10 mouse cellular contexts compared by ENCODE assay signal in genomic region chr5:122103075-122103474, GRCm38 (mm10). TPM values are rescaled to one million over a fixed set of nuclear protein-coding genes. Genes with fewer than 3 reads are reported as not detected.
A peak's percentile ranks its signal among the peaks of the same experiment; 100 is the strongest.
DNase-seq lines count a peak whose midpoint lies in the region; ATAC-seq and TF ChIP-seq lines count a peak whose summit lies in the region.
"Had no signal": no experiment of that assay in that cellular context is flagged by ENCODE, and none has a peak within 500 bp of the region (broad histone marks: within the 10 kb centered on the region; RNA-seq: fewer than 3 reads in every experiment).

No protein-coding gene starts in this region.

- peak overlapping the region; percentile 51 for H3K4me3 ChIP-seq in gastrocnemius, adult 2 months
- no peak overlapping the region for H3K4me3 ChIP-seq in midbrain, embryonic 13.5 days (replicated peaks)
- no peak overlapping the region for H3K4me3 ChIP-seq in midbrain, embryonic 11.5 days (ENCODE audit: low read depth, low read length)
- H3K4me3 ChIP-seq in heart, embryonic 16.5 days (ENCODE audit: low read length), result peak overlapping the region; percentile 73
- no peak overlapping the region for H3K4me3 ChIP-seq in small intestine, adult 2 months (ENCODE audit: low read depth, low read length)

- intact Hi-C loops in gastrocnemius, adult 2 months (cut with DNase I), result no loop called here
- intact Hi-C loops in gastrocnemius, postnatal 36 days (cut with DNase I), result no loop called here

- TF ChIP-seq CTCF in gastrocnemius, adult 2 months (IDR thresholded peaks at IDR 0.05), result no peak
- 0 out of 2 replicates have a peak, but pooled peaks have one; percentile 8 for TF ChIP-seq CTCF in small intestine, adult 2 months (IDR thresholded peaks at IDR 0.05; ENCODE audit: extremely low read depth, insufficient read length, insufficient replicate concordance, low read depth, low read length)

- H3K4me1 ChIP-seq in midbrain, embryonic 13.5 days (replicated peaks), result peaks cover 8% of the 10 kb centered on the region; the same call in 1 of the 2 replicates
- no peaks in the 10 kb centered on the region for H3K4me1 ChIP-seq in midbrain, embryonic 11.5 days (ENCODE audit: control insufficient read depth, insufficient read depth, low read length)
- 0 out of 2 replicates have a peak, but pooled peaks cover 2% of the 10 kb centered on the region for H3K4me1 ChIP-seq in heart, embryonic 16.5 days (ENCODE audit: control insufficient read depth, insufficient read depth, low read length)
- no peaks in the 10 kb centered on the region for H3K4me1 ChIP-seq in small intestine, adult 2 months (ENCODE audit: control insufficient read depth, insufficient read depth, insufficient read length, low read length)

- no peak for TF ChIP-seq POLR2A in small intestine, adult 2 months (IDR thresholded peaks at IDR 0.05; ENCODE audit: low read depth, low read length)

- no peaks in the 10 kb centered on the region for H3K36me3 ChIP-seq in midbrain, embryonic 13.5 days
- no peaks in the 10 kb centered on the region for H3K36me3 ChIP-seq in midbrain, embryonic 11.5 days (ENCODE audit: control insufficient read depth, insufficient read depth, low read length)
- H3K36me3 ChIP-seq in heart, embryonic 16.5 days (ENCODE audit: control insufficient read depth, insufficient read depth), result peaks cover 16% of the 10 kb centered on the region
- no peaks in the 10 kb centered on the region for H3K36me3 ChIP-seq in small intestine, adult 2 months (ENCODE audit: control insufficient read depth, insufficient read depth, low read length)

- H3K9ac ChIP-seq in midbrain, embryonic 13.5 days (replicated peaks), result no peak overlapping the region; the same call in 1 of the 2 replicates
- no peak overlapping the region for H3K9ac ChIP-seq in midbrain, embryonic 11.5 days (ENCODE audit: low read length)
- H3K9ac ChIP-seq in heart, embryonic 16.5 days (ENCODE audit: low read length), result peak overlapping the region; percentile 81

- H3K27ac ChIP-seq in gastrocnemius, adult 2 months, result no peak overlapping the region; the same call in 1 of the 2 replicates
- H3K27ac ChIP-seq in midbrain, embryonic 13.5 days, result 0 out of 2 replicates have a peak overlapping the region, but pooled peaks have one; percentile 41
- H3K27ac ChIP-seq in midbrain, embryonic 11.5 days (ENCODE audit: low read depth, low read length), result no peak overlapping the region
- H3K27ac ChIP-seq in heart, embryonic 16.5 days (ENCODE audit: low read length), result peak overlapping the region; percentile 98
- H3K27ac ChIP-seq in small intestine, adult 2 months (ENCODE audit: insufficient read depth, low read depth, low read length), result no peak overlapping the region

- WGBS in midbrain, embryonic 13.5 days, result 46% methylated on average over 12 of the region's 12 CpGs
- WGBS in midbrain, embryonic 11.5 days, result 62% methylated on average over 12 of the region's 12 CpGs
- 23% methylated on average over 12 of the region's 12 CpGs for WGBS in heart, embryonic 16.5 days
- WGBS in small intestine, adult 2 months, result 37% methylated on average over 12 of the region's 12 CpGs

- ATAC-seq in midbrain, embryonic 13.5 days, result no peak
- ATAC-seq in midbrain, embryonic 11.5 days (ENCODE audit: low FRiP score), result no peak
- no peak for ATAC-seq in heart, embryonic 16.5 days (replicated peaks; ENCODE audit: extremely low read depth, insufficient read depth, low FRiP score)

- no peaks in the 10 kb centered on the region for H3K9me3 ChIP-seq in midbrain, embryonic 13.5 days
- H3K9me3 ChIP-seq in midbrain, embryonic 11.5 days (ENCODE audit: control insufficient read depth, low read length), result no peaks in the 10 kb centered on the region
- H3K9me3 ChIP-seq in heart, embryonic 16.5 days (replicated peaks; ENCODE audit: control insufficient read depth, low read length), result no peaks in the 10 kb centered on the region

- peak overlapping the region; percentile 23; the same call in 1 of the 2 replicates for H3K4me2 ChIP-seq in midbrain, embryonic 13.5 days (replicated peaks)
- no peak overlapping the region for H3K4me2 ChIP-seq in midbrain, embryonic 11.5 days
- H3K4me2 ChIP-seq in heart, embryonic 16.5 days (ENCODE audit: low read depth, low read length), result peak overlapping the region; percentile 77

- peak; percentile 21 for DNase-seq in gastrocnemius, adult 2 months
- DNase-seq in gastrocnemius, postnatal 25 days, result no peak
- no peak for DNase-seq in midbrain, embryonic 11.5 days (ENCODE audit: low spot score, missing footprints)
- no peak for DNase-seq in layer of hippocampus, adult 11-12 months (ENCODE audit: low spot score)
- DNase-seq in gastrocnemius, postnatal 36 days, result no peak
- DNase-seq: adrenal gland, postnatal 14 days had no signal

- peaks cover 16% of the 10 kb centered on the region for H3K27me3 ChIP-seq in midbrain, embryonic 13.5 days
- H3K27me3 ChIP-seq in midbrain, embryonic 11.5 days (ENCODE audit: control insufficient read depth, insufficient read depth, low read length), result no peaks in the 10 kb centered on the region
- no peaks in the 10 kb centered on the region; the same call in 1 of the 2 replicates for H3K27me3 ChIP-seq in heart, embryonic 16.5 days (ENCODE audit: control insufficient read depth, insufficient read depth, low read length)
- peaks cover 5% of the 10 kb centered on the region; the same call in 1 of the 2 replicates for H3K27me3 ChIP-seq in small intestine, adult 2 months (ENCODE audit: control insufficient read depth, insufficient read depth, low read length)

RNA-seq across cellular contexts. Expression of gene Myl2, which starts 2.3 kb away (rescaled TPM):
- total RNA-seq in gastrocnemius, adult 2 months (2021), result 1,000 to 10,000 TPM in 1 of 2 experiments, 100 to 1,000 TPM in 1; 776 to 2,566 TPM
- 1,000 to 10,000 TPM in 1 of 2 experiments, 100 to 1,000 TPM in 1; 354 to 1,320 TPM for total RNA-seq in gastrocnemius, postnatal 25 days (2021)
- 0.93 and 1.6 TPM in 2 replicates for polyA plus RNA-seq in midbrain, embryonic 13.5 days (2015; fragmentation: Nextera tagmentation; extraction: Ambion mirVana)
- polyA plus RNA-seq in midbrain, embryonic 11.5 days (2014; fragmentation: Nextera tagmentation; extraction: Ambion mirVana), result 0.29 TPM in 1 of 2 replicates, not detected in the other
- polyA plus RNA-seq in heart, embryonic 16.5 days (2015; fragmentation: Nextera tagmentation; extraction: Ambion mirVana), result 7,978 and 9,755 TPM in 2 replicates
- polyA plus RNA-seq in small intestine, adult 2 months (2012; rRNA removed), result not detected in 2 replicates
- 1,000 to 10,000 TPM in 1 of 2 experiments, 100 to 1,000 TPM in 1; 404 to 1,700 TPM for total RNA-seq in gastrocnemius, postnatal 36 days (2021)
- total RNA-seq: adrenal gland, postnatal 14 days had no signal

RNA-seq across cellular contexts. Expression of gene Ccdc63, which starts 37.5 kb away (rescaled TPM):
- not detected for total RNA-seq in gastrocnemius, adult 2 months (2021)
- total RNA-seq in gastrocnemius, postnatal 25 days (2021), result not detected
- polyA plus RNA-seq in midbrain, embryonic 13.5 days (2015; fragmentation: Nextera tagmentation; extraction: Ambion mirVana), result not detected in 2 replicates
- 0.03 TPM in 1 of 2 replicates, not detected in the other for polyA plus RNA-seq in midbrain, embryonic 11.5 days (2014; fragmentation: Nextera tagmentation; extraction: Ambion mirVana)
- 0.12 and 0.56 TPM in 2 replicates for polyA plus RNA-seq in heart, embryonic 16.5 days (2015; fragmentation: Nextera tagmentation; extraction: Ambion mirVana)
- 0.10 TPM in 1 of 2 replicates, not detected in the other for polyA plus RNA-seq in small intestine, adult 2 months (2012; rRNA removed)
- total RNA-seq in gastrocnemius, postnatal 36 days (2021), result not detected
- total RNA-seq: adrenal gland, postnatal 14 days had no signal
- polyA plus RNA-seq: liver, embryonic 16.5 days had no signal

RNA-seq across cellular contexts. Expression of gene Cux2, which starts 53.2 kb away (rescaled TPM):
- total RNA-seq in gastrocnemius, adult 2 months (2021), result 1 to 10 TPM; 3.9 to 6.0 TPM
- total RNA-seq in gastrocnemius, postnatal 25 days (2021), result 1 to 10 TPM; 1.8 to 6.9 TPM
- 22.7 and 23.8 TPM in 2 replicates for polyA plus RNA-seq in midbrain, embryonic 13.5 days (2015; fragmentation: Nextera tagmentation; extraction: Ambion mirVana)
- 11.1 and 12.6 TPM in 2 replicates for polyA plus RNA-seq in midbrain, embryonic 11.5 days (2014; fragmentation: Nextera tagmentation; extraction: Ambion mirVana)
- polyA plus RNA-seq in heart, embryonic 16.5 days (2015; fragmentation: Nextera tagmentation; extraction: Ambion mirVana), result 3.0 and 3.7 TPM in 2 replicates
- polyA plus RNA-seq in small intestine, adult 2 months (2012; rRNA removed), result 1.7 and 2.6 TPM in 2 replicates
- 1 to 10 TPM; 1.9 to 2.3 TPM for total RNA-seq in gastrocnemius, postnatal 36 days (2021)

RNA-seq across cellular contexts. Expression of gene Ppp1cc, which starts 55.0 kb away (rescaled TPM):
- total RNA-seq in gastrocnemius, adult 2 months (2021), result 100 to 1,000 TPM; 154 to 155 TPM
- 100 to 1,000 TPM; 111 to 125 TPM for total RNA-seq in gastrocnemius, postnatal 25 days (2021)
- 235 and 262 TPM in 2 replicates for polyA plus RNA-seq in midbrain, embryonic 13.5 days (2015; fragmentation: Nextera tagmentation; extraction: Ambion mirVana)
- 311 and 338 TPM in 2 replicates for polyA plus RNA-seq in midbrain, embryonic 11.5 days (2014; fragmentation: Nextera tagmentation; extraction: Ambion mirVana)
- polyA plus RNA-seq in heart, embryonic 16.5 days (2015; fragmentation: Nextera tagmentation; extraction: Ambion mirVana), result 237 and 248 TPM in 2 replicates
- 31.4 and 58.9 TPM in 2 replicates for polyA plus RNA-seq in small intestine, adult 2 months (2012; rRNA removed)
- total RNA-seq in gastrocnemius, postnatal 36 days (2021), result 100 to 1,000 TPM; 138 to 139 TPM

Comparison
In these comparisons a context has a peak if more than half of its experiments do, and no peak if none do; other contexts are left out.
1. H3K27ac ChIP-seq: peak in midbrain, embryonic 13.5 days (single experiment) and heart, embryonic 16.5 days (single experiment); none in gastrocnemius, adult 2 months (single experiment), midbrain, embryonic 11.5 days (single experiment) and small intestine, adult 2 months (single experiment).
2. H3K4me3 ChIP-seq: peak in gastrocnemius, adult 2 months (single experiment) and heart, embryonic 16.5 days (single experiment); none in midbrain, embryonic 13.5 days (single experiment), midbrain, embryonic 11.5 days (single experiment) and small intestine, adult 2 months (single experiment).
3. RNA of gene Myl2, which starts 2.3 kb away (polyA plus RNA-seq): 7,978 to 9,755 TPM in heart, embryonic 16.5 days; 0.93 to 1.6 TPM in midbrain, embryonic 13.5 days, 0.29 TPM in midbrain, embryonic 11.5 days and not detected in small intestine, adult 2 months; every median in the first group is over 1,000 times any median in the second.